Mouse (Mus musculus) kidney, adult 8-10 months (tissue): Measurements from ENCODE around the gene Adamtsl3.
A peak's percentile ranks its signal among the peaks of the same experiment; 100 is the strongest.

Source experiments
- DNase-seq, 2 experiments: peaks; one replicate each; pipeline ENCODE4 v3.0.0; 2022

Gene Adamtsl3

DNA sequence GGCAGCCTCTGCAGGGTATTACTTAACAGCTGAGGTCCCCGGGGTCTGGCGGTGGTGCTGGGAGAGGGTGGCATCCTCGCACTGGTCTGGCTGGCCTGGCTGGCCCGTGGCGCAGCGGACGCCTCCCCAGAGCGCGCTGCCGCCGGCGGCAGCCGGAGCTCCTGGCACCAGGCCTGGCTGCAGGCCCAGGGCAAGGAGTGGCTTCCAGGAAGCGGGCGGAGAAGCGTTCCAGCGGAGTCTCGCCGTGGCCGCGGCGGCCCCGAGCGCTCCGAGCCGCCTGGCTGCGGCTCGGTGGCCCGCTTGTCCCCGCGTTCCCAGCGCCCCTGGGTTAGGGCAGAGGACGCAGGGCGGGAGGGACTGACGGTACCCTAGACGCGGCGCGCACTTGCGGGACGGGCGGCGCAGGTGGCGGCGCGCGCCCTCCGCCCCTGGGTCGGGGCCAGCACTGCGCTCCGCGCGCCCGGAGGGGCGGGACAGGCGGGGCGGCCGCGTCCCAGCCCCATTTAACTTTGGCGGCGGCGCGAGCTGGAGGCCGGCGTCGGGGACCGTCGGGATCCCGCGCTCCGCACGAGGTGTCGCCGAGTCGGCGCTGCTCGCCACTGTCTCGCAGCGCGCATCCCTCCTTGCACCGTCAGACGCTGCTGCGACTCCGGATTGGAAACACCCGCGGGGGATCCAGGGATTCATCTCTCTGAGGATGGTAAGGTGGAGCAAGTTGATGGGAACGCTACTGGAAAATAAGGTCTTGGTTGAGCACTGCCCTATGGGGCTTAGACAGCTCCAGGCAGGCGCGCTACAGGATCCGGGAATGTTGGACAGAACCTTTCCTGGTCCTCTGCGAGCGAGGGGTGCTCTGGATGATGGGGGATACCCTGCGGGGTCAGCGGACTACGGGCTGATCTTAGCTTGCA, at the start of gene Adamtsl3:
Adamtsl3 (plus strand) TSS at position 484 of the 911 bp plus-strand sequence.
- peak; percentile 2 to 11 for DNase-seq

DNA sequence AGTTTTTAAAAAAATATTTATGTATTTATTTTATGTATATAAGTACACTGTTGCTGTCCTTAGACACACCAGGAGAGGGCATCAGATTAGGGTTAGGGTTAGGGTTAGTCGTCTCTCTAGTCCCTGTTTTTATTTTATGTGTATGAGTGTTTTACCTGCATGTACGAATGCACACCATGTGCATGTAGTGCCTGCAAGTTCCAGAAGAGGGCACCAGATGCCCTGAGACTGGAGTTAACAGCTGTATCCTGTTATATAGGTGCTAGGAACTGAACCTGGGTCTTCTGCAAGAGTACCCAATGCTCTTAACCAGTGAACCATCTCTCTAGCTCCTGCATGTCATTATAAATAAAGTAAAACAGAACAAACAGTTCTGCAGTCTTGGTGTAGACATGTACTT, 48.3 kb upstream of the Adamtsl3 start:
- DNase-seq: no peak

DNA sequence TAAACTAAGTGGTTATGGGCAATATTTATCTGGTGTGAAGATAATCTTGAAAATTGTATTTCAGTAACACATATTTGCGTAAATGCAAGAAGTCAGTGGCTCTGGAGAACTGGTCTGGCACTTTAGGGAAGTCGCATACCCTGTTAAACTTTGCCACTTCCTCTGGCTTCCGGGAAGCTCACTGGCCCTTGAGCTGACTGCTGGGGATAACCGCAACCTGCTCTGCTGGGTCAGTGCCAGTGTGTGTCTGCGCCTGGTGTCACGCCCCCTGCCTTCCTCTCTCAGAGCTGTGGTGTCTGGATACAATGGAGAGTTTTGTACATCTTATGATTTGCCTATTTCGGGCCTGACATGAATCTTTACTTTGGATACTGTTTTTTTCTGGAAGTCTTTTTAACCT, 42.1 kb upstream of the Adamtsl3 start:
- DNase-seq: no peak

DNA sequence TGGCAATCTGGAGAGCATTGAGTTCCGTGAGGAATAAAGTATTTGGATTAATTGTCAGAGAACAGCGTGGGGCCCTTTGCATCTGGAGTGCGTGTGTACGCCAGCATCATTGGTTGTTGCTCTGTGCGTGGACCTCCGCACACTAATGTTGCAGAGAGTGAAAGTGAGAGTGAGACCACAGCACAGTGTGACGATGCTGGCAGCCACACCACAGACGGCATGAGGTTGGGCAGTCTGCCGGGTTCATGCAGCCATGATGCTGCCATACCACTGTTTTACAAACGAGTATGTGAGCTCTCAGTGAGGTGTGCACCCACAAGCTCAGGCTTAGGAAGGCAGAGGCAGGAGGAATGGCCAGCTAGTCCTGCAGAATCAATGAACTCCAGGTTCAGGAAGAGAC, 41.4 kb upstream of the Adamtsl3 start:
- no peak for DNase-seq

DNA sequence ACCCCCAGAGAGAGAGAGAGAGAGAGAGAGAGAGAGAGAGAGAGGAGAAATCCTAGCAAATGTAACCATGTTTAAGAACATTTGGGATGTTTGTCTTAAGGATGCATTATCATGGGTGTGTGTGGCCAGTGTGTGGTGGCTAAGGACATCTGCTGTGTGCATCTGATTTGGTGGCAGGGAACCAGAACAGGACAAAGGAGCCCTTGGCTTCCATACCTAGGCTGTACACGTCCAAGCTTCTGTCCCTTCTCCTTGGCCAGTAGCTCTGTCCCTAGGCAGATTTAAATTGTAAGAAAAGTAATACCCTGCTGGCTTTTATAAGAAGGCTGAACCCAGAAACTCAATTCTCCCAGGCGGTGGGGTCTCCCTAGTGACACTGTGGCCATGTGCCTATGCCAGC, 40.9 kb upstream of the Adamtsl3 start:
- DNase-seq: no peak

DNA sequence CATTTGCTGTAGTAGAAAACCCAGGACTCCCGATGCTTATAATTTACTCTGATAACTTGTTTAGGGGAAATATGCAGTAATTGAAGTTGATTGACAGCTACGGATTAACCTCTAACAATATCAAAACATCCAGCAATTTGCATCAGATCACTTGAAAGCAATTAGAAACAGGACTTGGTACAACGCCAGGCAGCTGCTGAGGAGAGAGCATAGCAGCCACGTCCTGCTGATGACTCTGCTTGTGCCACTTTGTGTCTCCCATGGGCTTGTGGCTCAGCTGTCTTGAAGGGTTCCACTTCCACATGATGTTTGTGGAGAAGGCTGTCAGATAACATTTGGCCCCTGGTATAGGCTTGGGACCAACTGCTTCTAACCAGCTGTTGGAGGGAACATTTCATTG, 27.1 kb upstream of the Adamtsl3 start:
- no peak for DNase-seq

DNA sequence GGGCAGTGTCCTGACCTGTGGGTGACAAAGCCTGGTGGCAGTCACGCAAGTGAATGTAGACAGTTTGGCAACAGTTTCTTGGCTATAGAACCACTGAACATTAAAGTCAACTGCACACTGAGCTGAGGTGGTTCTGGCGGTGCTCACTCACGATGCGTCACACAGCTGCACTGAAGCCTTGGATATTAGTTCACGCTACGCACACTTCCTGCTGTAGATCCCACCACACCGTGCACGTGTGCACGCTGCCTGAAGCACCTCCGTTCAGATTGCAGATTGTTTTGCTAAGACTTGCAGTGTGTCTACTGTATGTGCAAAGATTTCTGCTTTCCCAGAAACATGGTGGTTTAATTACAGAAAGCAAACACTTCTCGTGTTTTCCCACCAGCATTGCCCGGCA, 17.0 kb upstream of the Adamtsl3 start:
- DNase-seq: no peak

DNA sequence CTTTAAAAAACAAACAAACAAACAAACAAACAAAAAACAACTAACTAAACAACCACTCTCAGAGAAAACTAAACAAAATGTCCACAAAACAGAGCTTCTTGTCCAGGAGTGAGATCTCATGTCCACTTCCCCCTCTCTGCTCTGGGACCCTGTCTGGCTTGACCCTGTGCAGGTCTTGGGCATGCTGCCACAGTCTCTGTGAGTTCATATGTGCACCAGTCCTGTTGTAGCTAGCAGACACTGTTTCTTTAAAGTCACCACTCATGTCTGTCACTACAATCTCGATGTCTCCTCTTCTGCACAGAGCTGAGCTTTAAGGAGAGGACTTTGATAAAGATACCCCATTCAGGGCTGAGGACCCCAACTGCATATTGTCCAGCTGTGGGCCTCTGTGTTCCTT, 8.9 kb upstream of the Adamtsl3 start:
- no peak for DNase-seq

DNA sequence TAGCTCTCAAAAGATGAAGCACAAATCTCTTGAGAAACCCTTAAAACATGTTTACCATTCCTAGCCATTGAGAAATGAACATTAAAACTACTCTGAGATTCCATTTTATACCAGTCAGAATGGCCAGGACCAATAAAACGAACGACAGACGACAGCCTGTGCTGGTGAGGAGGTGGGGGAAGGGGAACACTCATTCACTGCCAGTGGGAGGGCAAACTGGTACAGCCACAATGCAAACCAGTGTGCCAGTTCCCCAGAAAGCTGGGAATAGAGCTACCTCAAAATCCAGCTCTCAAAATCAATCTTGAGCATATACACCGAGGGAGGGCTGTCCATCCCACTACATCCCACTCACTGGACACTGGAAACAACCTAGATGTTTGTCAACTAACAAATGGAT, 8.3 kb upstream of the Adamtsl3 start:
- no peak for DNase-seq

DNA sequence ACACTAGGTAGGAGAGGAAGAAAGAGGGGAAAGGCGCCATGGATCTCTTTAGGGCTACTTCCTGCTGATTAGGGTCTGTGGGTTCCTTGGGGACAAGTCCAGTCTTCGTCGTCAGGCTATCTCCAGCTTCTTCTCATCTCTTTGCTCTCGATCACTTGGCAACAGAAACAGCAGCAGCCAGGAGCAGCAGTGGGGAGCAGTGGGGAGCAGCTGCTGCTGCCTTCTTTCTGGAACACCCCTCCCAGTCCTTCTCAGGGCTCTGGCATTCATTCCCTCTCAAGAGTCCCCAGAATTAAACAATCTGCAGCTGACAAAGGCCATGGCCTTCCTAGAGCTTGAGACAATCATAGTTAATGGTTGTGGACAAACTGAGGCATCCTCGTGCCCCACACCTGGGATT, 7.6 kb upstream of the Adamtsl3 start:
- DNase-seq: no peak

DNA sequence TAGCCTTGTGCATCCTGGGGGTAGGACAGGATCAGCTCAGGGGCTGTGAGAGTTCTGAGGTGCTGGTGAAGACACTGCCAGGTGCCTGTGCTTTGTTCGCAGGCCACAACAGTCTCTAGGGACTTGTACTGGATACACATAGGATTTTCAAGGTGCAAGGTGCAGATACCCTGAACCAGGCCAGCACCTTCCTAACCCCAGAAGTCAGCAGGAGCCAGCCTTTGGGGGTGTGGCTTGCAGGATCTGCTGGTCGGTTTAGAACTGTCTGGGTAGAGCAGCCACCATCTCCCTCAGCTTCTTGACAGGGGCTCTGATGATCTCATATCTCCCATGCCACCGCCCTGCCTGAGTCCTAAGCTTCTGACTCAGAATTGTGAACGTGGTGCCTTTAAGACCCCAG, 5.7 kb upstream of the Adamtsl3 start:
- no peak for DNase-seq

DNA sequence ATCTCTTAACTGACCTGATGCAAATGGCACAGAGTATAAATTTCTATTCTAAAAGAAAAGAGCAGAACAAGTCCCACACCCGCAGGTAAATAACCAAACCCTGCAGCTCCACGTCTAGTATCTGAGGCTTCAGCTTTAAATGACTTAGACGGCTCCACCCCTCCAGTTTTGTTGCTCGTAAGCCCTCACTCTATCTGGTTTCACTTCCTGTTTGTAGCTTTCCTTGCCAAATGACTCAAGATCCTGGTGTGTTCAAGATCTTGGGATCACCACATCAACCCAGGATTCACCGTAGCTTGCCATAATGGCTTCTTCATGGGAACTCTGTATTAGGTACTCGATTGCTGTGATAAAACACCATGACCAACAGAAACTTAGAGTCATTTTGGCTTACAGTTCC, 4.6 kb upstream of the Adamtsl3 start:
- no peak for DNase-seq

DNA sequence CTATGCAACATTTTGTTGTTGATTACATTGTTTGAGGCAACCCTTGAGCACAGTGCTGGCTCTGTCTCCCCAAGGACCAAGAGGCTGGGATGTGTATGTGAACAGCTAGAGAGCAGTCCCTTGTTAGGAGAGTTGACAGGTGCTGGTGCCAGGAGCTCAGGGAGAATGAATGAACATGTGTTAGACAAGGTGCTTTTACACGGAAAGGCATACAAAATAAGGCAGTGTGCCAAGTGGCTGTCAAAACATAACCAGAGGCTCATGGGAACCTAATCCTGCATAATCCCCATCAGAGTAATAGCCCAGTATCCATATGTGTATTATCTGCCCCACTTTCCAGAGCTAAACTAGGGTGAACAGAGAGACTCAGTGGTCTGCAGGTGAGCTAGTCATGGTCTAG, 1.5 kb upstream of the Adamtsl3 start:
- no peak for DNase-seq

DNA sequence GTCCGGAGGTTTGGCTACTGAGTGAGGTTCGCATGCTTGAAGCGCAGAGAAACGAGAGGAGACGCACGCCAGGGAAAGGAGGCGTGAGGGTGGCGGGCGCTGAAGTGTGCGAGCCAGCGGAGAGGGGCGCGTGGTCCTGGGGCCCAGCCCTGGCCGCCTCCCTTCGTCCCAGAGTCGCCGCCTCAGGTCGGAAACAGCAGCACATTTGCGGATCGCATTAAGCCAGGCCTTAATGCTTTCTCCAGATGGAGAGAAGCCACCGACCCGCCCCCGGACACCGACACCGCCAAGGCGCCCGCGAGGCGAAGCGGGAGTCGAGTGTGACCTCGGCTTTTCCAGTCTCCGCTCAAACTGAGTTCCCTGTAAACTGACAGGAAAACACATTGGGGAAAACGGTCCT, 638 bp downstream of the Adamtsl3 start:
- DNase-seq: no peak

DNA sequence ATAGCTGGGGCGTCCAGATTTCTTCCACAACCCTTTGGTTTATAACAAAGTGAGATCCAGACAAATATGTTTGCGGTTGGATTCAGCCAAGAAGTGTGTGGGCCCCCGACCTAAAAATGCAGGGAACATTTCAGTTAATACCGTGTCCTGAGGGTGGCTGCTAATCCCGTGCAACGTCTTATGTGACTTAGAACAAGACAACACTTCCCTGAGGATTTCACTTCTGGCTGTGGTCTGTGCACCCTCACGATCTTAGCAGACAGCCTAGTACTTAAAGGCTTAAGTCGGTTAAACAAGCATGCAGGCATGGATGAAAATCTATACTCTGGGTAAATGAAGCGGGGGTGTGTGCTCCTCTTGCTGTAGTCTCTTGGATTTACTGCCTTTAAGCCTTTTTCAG, 2.6 kb downstream of the Adamtsl3 start:
- DNase-seq: no peak

DNA sequence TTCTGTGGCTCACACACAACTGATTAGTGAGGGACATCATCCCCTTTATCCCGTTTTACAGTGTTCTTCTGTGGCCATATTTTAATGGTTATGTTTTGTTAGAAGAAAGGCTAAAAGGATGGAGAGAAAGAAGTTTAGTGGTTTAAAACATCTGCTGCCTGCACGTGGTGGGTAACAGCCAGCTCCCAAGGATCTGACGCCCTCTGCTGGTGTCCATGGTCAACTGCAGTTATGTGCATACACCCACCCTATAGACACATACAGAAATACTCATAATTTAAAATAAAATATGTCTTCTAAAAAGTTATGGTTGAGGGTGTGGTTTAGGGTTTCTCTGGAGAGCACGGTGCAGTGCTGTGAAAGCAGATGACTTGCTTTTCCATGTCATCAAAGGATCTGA, 3.0 kb downstream of the Adamtsl3 start:
- DNase-seq: no peak

DNA sequence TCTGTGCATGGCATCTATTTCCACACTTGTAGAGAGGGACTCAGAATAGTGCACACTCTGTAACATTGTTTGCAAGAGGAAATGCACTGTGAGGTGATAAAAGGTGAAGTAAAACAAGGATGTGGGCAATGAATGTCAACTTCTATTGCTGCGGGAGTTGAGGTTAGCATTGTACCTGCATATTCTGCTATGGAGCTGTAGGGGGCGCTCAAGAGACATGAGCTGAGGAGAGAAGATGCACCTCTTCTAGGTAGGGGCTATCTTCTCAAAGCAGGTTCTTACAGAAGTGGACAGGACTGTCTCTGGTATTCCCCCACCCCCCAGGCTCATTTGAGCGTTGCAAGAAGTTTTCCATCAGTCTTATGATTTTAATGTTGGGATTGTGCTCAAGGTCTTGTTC, 3.7 kb downstream of the Adamtsl3 start:
- no peak for DNase-seq

DNA sequence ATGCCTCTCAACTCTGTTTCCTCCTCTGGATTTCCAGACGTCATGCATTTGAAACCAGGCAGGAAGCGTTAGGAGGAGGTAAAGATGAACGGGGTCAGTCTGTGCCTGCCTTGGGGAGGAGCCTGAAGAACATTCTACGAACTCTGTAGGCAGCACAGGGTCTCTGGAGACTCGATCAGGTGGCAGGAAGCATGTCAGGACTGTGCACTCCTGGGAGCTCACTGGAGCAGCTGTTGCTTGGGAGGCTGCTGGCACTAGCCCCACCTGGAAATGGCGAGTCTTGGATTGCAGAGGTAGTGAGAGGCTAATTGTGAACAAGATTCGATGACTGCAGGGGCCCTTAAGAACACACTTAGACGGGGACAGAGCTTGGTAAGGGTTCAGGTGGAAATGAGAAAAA, 6.0 kb downstream of the Adamtsl3 start:
- DNase-seq: no peak

DNA sequence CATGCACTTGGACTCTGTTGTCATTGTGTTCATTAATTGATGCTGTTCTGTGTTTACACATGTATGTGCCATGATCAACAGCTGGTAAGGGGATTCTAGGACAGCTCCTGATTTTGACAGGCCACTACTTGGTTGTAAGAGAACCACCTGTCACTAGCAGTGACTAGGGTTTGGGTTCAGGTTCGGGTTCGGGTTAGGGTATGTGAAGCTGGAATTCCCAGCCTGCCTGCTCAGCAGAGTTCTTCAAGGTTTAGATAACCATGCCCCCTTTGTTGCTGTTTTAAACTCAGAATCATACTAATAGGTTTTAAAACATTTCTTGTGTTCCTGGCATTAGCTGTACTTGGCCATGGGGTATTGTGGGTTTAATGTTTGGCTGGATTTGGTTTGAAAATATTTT, 11.2 kb downstream of the Adamtsl3 start:
- DNase-seq: no peak

DNA sequence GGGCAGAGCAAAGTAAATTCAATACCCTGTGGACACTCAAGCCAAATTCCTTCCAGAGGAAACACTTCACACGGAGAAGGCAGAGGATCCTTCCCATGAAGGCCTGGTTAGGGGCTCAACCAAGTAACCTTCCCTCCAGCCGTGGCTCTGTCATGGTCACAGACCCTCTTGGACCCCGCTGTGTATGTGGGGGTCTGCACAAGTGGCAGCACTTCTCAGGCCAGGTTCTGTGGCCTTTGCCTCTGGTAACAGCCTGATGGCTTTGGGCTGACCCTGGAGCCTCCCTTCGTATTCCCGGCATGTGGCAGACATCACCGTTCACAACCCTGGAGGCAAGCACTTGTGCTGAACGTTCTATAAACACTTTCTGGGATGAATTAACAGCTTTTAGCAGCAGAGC, 14.3 kb downstream of the Adamtsl3 start:
- DNase-seq: no peak

DNA sequence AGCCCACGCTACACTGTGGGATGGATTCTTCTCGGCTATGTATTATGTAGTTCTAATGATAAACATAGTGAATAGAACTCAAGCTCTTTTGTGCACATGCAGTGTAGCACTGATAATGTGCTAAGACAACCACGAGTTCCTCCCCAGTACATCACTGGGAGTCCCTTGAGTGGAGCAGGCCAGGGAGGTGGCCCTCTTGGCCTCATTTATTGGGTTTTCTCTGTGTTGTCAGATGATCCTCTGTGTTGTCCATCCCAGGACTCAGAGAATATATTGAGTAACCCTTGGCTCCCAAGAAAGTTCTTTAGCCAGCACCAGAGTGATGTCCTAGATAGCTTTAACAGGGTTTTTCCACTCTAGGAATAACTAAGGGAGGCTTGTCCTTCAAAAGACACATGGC, 14.9 kb downstream of the Adamtsl3 start:
- DNase-seq: no peak

DNA sequence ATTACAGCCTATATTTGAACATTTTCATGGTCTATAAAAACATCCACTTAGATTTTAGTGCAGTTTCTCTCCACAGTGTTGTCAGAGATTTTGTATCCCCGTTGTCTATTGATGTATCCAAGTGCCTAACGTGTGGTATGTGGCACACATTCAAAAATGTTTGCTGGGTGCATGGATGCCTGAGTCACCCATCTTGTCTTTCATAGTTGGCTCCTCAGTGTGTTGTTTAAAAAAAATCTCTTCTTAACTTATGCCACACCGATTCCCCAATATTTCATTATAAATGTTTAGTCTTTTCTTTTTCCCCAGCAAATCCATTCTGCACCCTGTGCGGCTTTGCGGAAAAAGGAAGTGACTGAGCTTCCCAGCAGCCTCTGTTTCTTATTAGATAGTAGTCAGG, 23.7 kb downstream of the Adamtsl3 start:
- no peak for DNase-seq

DNA sequence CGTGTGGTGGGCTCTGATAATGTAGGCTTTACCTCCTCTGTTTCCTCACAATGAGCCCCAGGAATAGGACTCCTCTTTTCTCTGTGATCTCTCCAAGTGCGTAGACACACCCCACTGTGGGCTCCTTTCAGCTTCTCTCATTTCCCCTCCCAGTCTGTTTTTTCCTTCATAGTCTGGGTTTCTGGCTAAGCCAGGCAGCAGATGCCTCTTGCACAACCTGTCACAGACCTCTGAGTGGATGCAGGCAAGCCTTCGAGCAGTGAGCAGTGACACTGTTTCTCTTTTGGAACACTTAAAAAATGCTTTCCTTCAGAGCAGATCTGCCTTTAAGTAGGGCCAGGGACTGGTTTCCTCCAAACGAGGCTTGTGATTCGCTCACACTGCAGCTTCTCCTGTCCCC, 24.2 kb downstream of the Adamtsl3 start:
- no peak for DNase-seq

DNA sequence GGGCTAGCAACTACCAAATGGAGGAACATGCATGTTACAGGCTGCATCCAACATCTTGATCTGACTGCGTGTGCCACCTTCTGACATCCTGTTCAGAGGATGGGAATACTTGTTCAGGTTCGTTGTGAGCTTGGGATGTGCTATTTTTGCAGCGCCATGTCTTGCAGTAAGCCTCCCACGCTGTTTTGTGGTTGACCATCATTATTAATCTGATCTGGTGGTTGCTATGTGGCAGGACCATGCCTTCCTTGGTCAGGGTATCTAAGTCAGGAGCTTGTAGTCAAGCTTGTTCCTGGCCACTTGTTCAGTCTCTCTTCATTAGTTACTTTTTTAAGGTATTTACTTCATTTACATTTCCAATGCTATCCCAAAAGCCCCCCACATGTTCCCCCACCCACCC, 24.7 kb downstream of the Adamtsl3 start:
- no peak for DNase-seq

DNA sequence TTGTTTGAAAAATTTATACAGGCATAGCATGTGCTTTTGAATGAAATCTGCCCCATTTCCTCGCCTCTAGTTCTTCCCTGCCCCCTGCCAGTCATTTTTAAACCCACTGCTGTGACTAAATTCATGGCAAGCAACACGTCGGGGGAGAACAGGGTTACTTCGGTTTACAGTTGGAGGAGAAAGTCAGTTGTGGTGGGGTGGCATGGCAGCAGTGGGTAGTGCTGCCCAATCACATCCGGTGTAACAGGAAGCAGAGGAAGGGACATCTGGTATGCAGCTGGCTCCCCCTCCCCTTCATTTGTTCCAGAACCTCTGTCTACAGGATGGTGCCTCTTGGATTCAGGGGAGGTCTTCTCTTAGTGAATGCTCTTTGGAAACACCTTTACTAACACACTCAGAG, 25.6 kb downstream of the Adamtsl3 start:
- no peak for DNase-seq
